Mouse (Mus musculus) telencephalon, adult 2 months (tissue): ENCODE measurements at regions not wholly inside any gene's neighbourhood (a gene's known extent, or its start where the extent isn't known, plus 50 kb on each side); places are given as distances from the start of the nearest gene placed in this dataset.

ENCODE experiments used
- DNase-seq: peaks from one replicate; pipeline ENCODE4 v3.0.0-alpha.2; 2011; ENCODE audit warnings: low read depth, low spot score

DNA sequence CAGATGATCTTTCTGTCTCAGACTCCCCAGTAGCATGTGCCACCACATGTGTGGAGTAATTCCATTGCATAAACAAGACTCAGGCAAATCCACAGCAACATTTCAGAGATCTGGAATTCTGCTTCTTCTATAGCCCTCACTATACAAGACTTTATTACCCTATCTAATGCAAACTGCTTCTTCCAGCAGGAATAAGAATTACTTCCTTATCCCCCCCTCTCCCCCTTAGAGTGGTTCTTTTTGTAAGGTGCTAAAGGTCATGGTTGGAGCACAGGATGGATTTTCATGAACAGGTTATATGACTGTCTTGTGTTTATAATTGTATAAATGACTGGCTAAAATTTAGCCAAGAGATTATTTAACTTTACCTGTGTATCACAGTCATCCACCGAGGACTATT is 5037.4 kb downstream of the 9330182O14Rik start:
- DNase-seq, result no peak

DNA sequence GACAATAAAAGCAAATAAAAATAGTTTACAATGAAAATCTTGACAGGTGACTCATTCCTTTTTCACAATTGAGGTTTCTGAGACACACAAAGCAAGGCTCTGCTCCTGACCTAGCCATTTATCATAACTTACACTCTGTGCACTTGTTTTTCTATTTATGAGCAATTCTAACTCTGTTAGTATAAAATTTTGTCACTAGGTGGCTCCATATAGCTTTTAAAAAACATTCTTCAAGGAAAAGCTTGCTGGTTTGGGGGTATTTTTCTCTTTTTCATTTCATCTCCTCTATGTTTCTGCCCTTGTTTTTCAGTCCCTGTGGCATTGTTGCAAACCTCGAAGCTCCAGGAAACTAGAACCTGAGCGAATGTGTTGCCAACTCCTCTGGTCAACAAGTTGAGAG is 5044.2 kb downstream of the 9330182O14Rik start:
- DNase-seq, result peak; percentile 17

DNA sequence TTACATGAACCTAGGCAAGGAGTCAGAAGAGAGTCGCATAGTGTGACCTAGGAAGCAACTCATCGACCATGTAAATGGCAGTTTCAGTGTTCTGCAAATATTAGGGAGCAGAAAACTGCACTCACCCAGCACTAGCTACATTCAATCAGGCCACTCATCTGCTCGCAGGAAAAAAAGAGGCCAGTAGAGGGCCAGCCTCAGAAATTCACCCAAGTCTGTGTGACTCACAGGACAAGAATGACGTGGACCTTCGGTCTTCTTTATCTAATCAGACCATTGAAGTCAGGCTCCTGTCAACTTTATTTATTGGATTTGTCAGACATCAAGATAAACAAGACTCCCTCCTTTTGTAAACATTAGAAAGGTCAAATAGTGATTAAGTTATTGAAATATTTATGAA is 5046.0 kb downstream of the 9330182O14Rik start:
- no peak for DNase-seq
